In the genomic region with DNA sequence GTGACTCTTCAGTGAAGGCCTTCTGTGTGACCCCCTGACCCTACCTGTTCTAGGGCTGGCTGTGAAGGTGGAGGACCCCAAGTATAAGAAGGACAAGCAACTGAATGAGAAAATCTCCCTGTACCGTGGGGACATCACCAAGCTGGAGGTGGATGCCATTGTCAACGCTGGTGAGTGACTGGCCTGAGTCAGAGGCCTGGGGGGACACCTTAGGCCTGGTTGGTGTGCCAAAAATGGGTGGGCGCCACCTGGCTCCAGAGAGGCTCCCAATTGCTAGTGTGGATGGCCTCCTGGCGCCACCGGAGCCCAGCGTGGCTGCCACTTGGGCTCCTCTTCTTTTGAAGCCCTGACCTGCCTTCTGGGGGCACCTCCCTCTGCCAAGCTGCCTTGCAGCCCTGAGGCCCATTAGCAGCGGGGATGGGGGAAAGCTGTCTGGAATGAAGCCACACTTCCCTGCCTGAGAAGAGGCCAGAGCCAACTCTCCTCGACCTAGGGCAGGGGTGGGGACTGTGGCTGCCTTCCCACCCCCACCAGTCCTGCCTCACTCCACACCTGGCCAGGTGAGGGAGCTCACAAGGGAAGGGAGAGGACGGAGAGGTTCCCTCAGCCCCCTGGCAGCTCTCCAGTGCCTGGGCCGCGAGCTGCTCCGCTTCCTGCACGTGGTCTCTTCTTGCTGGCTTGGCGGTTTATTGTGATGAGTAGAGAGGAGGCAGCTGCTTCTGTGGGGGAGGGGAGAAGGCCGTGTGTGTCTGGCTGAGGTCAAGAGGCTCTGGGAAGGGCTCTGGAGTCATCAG, we compare ENCODE assay signal across 8 mouse cellular contexts. TPM values are rescaled to one million over a fixed set of nuclear protein-coding genes. Genes with fewer than 3 reads are reported as not detected.
DNase-seq lines count a peak whose midpoint lies in the region; ATAC-seq and TF ChIP-seq lines count a peak whose summit lies in the region.

No protein-coding gene starts in this region.

- H3K4me2 ChIP-seq in forebrain, embryonic 11.5 days (ENCODE audit: low read depth, low read length, severe bottlenecking) = no peak overlapping the region
- no peak overlapping the region for H3K4me2 ChIP-seq in hindbrain, postnatal 0 days (ENCODE audit: low read depth, low read length)
- peak overlapping the region; percentile 5; the same call in 1 of the 2 replicates for H3K4me2 ChIP-seq in liver, embryonic 11.5 days

- peaks cover 4% of the 10 kb centered on the region; the same call in 1 of the 2 replicates for H3K27me3 ChIP-seq in forebrain, embryonic 11.5 days (ENCODE audit: control insufficient read depth, insufficient read depth, low read length)
- no peaks in the 10 kb centered on the region for H3K27me3 ChIP-seq in hindbrain, postnatal 0 days (ENCODE audit: insufficient read depth, low read length)
- H3K27me3 ChIP-seq in liver, embryonic 11.5 days (replicated peaks; ENCODE audit: control insufficient read depth, insufficient read depth, low read length) = peaks cover 28% of the 10 kb centered on the region

- DNase-seq in 416B (ENCODE audit: low read depth) = peak; percentile 87
- DNase-seq in CD4-positive, CD25-positive, alpha-beta regulatory T cell, adult 2 months (ENCODE audit: low read depth, low spot score) = peak; percentile 57
- DNase-seq in forebrain, embryonic 11.5 days (ENCODE audit: low spot score) = no peak
- DNase-seq in hindbrain, postnatal 0 days (ENCODE audit: low spot score) = peak; percentile 65
- DNase-seq in liver, embryonic 11.5 days (ENCODE audit: low spot score) = peak; percentile 55
- DNase-seq in retina, postnatal 1 day = peak; percentile 87
- DNase-seq in left cerebral cortex, postnatal 25 days (ENCODE audit: low spot score in 2 of 2) = no peak
- no peak for DNase-seq in left cerebral cortex, adult 8-10 months (ENCODE audit: low spot score in 2 of 2)

- intact Hi-C loops in left cerebral cortex, postnatal 25 days (cut with DNase I) = no loop called here

- H3K9me3 ChIP-seq in forebrain, embryonic 11.5 days (ENCODE audit: control insufficient read depth, low read length) = no peaks in the 10 kb centered on the region
- no peaks in the 10 kb centered on the region for H3K9me3 ChIP-seq in hindbrain, postnatal 0 days (ENCODE audit: low read length)
- no peaks in the 10 kb centered on the region for H3K9me3 ChIP-seq in liver, embryonic 11.5 days (ENCODE audit: control insufficient read depth, low read length)

- H3K4me1 ChIP-seq in forebrain, embryonic 11.5 days (replicated peaks; ENCODE audit: control insufficient read depth, insufficient read depth, low read length) = peaks cover 45% of the 10 kb centered on the region
- peaks cover 26% of the 10 kb centered on the region for H3K4me1 ChIP-seq in hindbrain, postnatal 0 days (ENCODE audit: insufficient read depth, low read length)
- peaks cover 25% of the 10 kb centered on the region for H3K4me1 ChIP-seq in liver, embryonic 11.5 days (replicated peaks; ENCODE audit: control insufficient read depth, insufficient read depth, low read length)

- no peak overlapping the region for H3K27ac ChIP-seq in forebrain, embryonic 11.5 days (ENCODE audit: low read depth, low read length)
- H3K27ac ChIP-seq in hindbrain, postnatal 0 days = 0 out of 2 replicates have a peak overlapping the region, but pooled peaks have one; percentile 26
- no peak overlapping the region; the same call in 1 of the 2 replicates for H3K27ac ChIP-seq in liver, embryonic 11.5 days (ENCODE audit: low read depth, low read length)

- H3K36me3 ChIP-seq in forebrain, embryonic 11.5 days (ENCODE audit: control insufficient read depth, insufficient read depth, low read length) = no peaks in the 10 kb centered on the region
- H3K36me3 ChIP-seq in hindbrain, postnatal 0 days (ENCODE audit: insufficient read depth, low read length) = no peaks in the 10 kb centered on the region
- no peaks in the 10 kb centered on the region for H3K36me3 ChIP-seq in liver, embryonic 11.5 days (ENCODE audit: control insufficient read depth, insufficient read depth, low read length)

- 40% methylated on average over 15 of the region's 15 CpGs for WGBS in forebrain, embryonic 11.5 days
- 22% methylated on average over 15 of the region's 15 CpGs for whole genome bisulfite sequencing in hindbrain, postnatal 0 days
- 42% methylated on average over 15 of the region's 15 CpGs for WGBS in liver, embryonic 11.5 days

- H3K4me3 ChIP-seq in forebrain, embryonic 11.5 days (ENCODE audit: low read depth, low read length) = no peak overlapping the region
- H3K4me3 ChIP-seq in hindbrain, postnatal 0 days (ENCODE audit: low read length) = no peak overlapping the region
- no peak overlapping the region for H3K4me3 ChIP-seq in liver, embryonic 11.5 days (ENCODE audit: low read depth, low read length)

- 0 out of 2 replicates have a peak overlapping the region, but pooled peaks have one; percentile 23 for H3K9ac ChIP-seq in forebrain, embryonic 11.5 days (ENCODE audit: low read length)
- no peak overlapping the region; the same call in 1 of the 2 replicates for H3K9ac ChIP-seq in hindbrain, postnatal 0 days (replicated peaks; ENCODE audit: low read length)
- peak overlapping the region; percentile 44 for H3K9ac ChIP-seq in liver, embryonic 11.5 days (ENCODE audit: low read depth, low read length)

- TF ChIP-seq CTCF in hindbrain, postnatal 0 days (IDR thresholded peaks at IDR 0.05; ENCODE audit: low read depth) = no peak

- ATAC-seq in forebrain, embryonic 11.5 days (replicated peaks; ENCODE audit: low FRiP score) = no peak
- no peak for ATAC-seq in hindbrain, postnatal 0 days
- no peak for ATAC-seq in liver, embryonic 11.5 days (replicated peaks; ENCODE audit: low FRiP score)

RNA-seq across cellular contexts. Expression of a gene that starts 9.6 kb away (rescaled TPM):
- 3.6 and 4.0 TPM in 2 replicates for polyA plus RNA-seq in forebrain, embryonic 11.5 days (2014; fragmentation: Nextera tagmentation; extraction: Ambion mirVana)
- total RNA-seq in hindbrain, postnatal 0 days (2014; rRNA removed) = 4.8 and 9.5 TPM in 2 replicates
- 6.5 and 6.7 TPM in 2 replicates for polyA plus RNA-seq in hindbrain, postnatal 0 days (2015; fragmentation: Nextera tagmentation; extraction: Ambion mirVana)
- polyA plus RNA-seq in liver, embryonic 11.5 days (2014; fragmentation: Nextera tagmentation; extraction: Ambion mirVana) = 5.9 and 6.7 TPM in 2 replicates
- total RNA-seq in left cerebral cortex, postnatal 25 days (2021) = 10 to 100 TPM; 12.2 to 13.2 TPM
- 10 to 100 TPM; 16.7 to 19.7 (median 18.0) TPM for total RNA-seq in left cerebral cortex, adult 8-10 months (2022)

RNA-seq across cellular contexts. Expression of a gene that starts 26.5 kb away (rescaled TPM):
- 428 and 444 TPM in 2 replicates for polyA plus RNA-seq in forebrain, embryonic 11.5 days (2014; fragmentation: Nextera tagmentation; extraction: Ambion mirVana)
- 87.3 and 89.0 TPM in 2 replicates for total RNA-seq in hindbrain, postnatal 0 days (2014; rRNA removed)
- 146 and 151 TPM in 2 replicates for polyA plus RNA-seq in hindbrain, postnatal 0 days (2015; fragmentation: Nextera tagmentation; extraction: Ambion mirVana)
- 356 and 387 TPM in 2 replicates for polyA plus RNA-seq in liver, embryonic 11.5 days (2014; fragmentation: Nextera tagmentation; extraction: Ambion mirVana)
- 100 to 1,000 TPM; 191 to 206 TPM for total RNA-seq in left cerebral cortex, postnatal 25 days (2021)
- 100 to 1,000 TPM; 160 to 199 (median 183) TPM for total RNA-seq in left cerebral cortex, adult 8-10 months (2022)

RNA-seq across cellular contexts. Expression of a gene that starts 39.3 kb away (rescaled TPM):
- polyA plus RNA-seq in forebrain, embryonic 11.5 days (2014; fragmentation: Nextera tagmentation; extraction: Ambion mirVana) = 7.7 and 9.0 TPM in 2 replicates
- 8.4 and 10.1 TPM in 2 replicates for total RNA-seq in hindbrain, postnatal 0 days (2014; rRNA removed)
- 7.8 and 8.1 TPM in 2 replicates for polyA plus RNA-seq in hindbrain, postnatal 0 days (2015; fragmentation: Nextera tagmentation; extraction: Ambion mirVana)
- polyA plus RNA-seq in liver, embryonic 11.5 days (2014; fragmentation: Nextera tagmentation; extraction: Ambion mirVana) = 0.60 and 0.64 TPM in 2 replicates
- 10 to 100 TPM; 35.3 to 38.0 TPM for total RNA-seq in left cerebral cortex, postnatal 25 days (2021)
- 10 to 100 TPM; 35.6 to 42.2 (median 39.1) TPM for total RNA-seq in left cerebral cortex, adult 8-10 months (2022)

RNA-seq across cellular contexts. Expression of a gene that starts 47.0 kb away (rescaled TPM):
- 8.0 and 8.5 TPM in 2 replicates for polyA plus RNA-seq in forebrain, embryonic 11.5 days (2014; fragmentation: Nextera tagmentation; extraction: Ambion mirVana)
- 4.0 and 7.5 TPM in 2 replicates for total RNA-seq in hindbrain, postnatal 0 days (2014; rRNA removed)
- 3.5 and 4.0 TPM in 2 replicates for polyA plus RNA-seq in hindbrain, postnatal 0 days (2015; fragmentation: Nextera tagmentation; extraction: Ambion mirVana)
- polyA plus RNA-seq in liver, embryonic 11.5 days (2014; fragmentation: Nextera tagmentation; extraction: Ambion mirVana) = 155 and 170 TPM in 2 replicates
- 1 to 10 TPM; 4.1 to 4.2 TPM for total RNA-seq in left cerebral cortex, postnatal 25 days (2021)
- total RNA-seq in left cerebral cortex, adult 8-10 months (2022) = 10 to 100 TPM in 1 of 4 experiments, 1 to 10 TPM in 3; 4.1 to 11.5 (median 7.1) TPM

Comparison
In these comparisons a context has a peak if more than half of its experiments do, and no peak if none do; other contexts are left out.
1. DNase-seq: peak in 416B (single experiment), CD4-positive, CD25-positive, alpha-beta regulatory T cell, adult 2 months (single experiment), hindbrain, postnatal 0 days (single experiment), liver, embryonic 11.5 days (single experiment) and retina, postnatal 1 day (single experiment); none in forebrain, embryonic 11.5 days (single experiment), left cerebral cortex, postnatal 25 days (0 of 2) and left cerebral cortex, adult 8-10 months (0 of 2).